Mouse (Mus musculus) forebrain, embryonic 16.5 days (tissue): Measurements from ENCODE around the gene Kcnv2. TPM values are rescaled to one million over a fixed set of nuclear protein-coding genes. Genes with fewer than 3 reads are reported as not detected.

ENCODE experiments used
- ATAC-seq: fragments of 200-750 bp; cut with Nextera tagmentation; 2 replicates; pipeline ENCODE4 v1.8.0; 2017; ENCODE audit warnings: mild to moderate bottlenecking, moderate library complexity
- H3K27ac ChIP-seq: fragments of 300-500 bp; sonication (generic); 2 replicates; pipeline ENCODE4 v1.5.1; 2014; ENCODE audit warnings: low read length, control low read depth
- H3K27me3 ChIP-seq: fragments of 300-500 bp; sonication (generic); replicated peaks from 2 replicates; pipeline ENCODE4 v1.6.1; 2014; ENCODE audit warnings: low read length; ENCODE audit not compliant: control insufficient read depth, insufficient read depth
- H3K36me3 ChIP-seq: fragments of 300-500 bp; sonication (generic); 2 replicates; pipeline ENCODE4 v1.6.1; 2014; ENCODE audit not compliant: control insufficient read depth, insufficient read depth
- H3K4me1 ChIP-seq: fragments of 300-500 bp; sonication (generic); replicated peaks from 2 replicates; pipeline ENCODE4 v1.6.1; 2014; ENCODE audit warnings: low read length; ENCODE audit not compliant: control insufficient read depth, insufficient read depth
- H3K4me2 ChIP-seq: fragments of 300-500 bp; sonication (generic); 2 replicates; pipeline ENCODE4 v1.6.1; 2014; ENCODE audit warnings: mild to moderate bottlenecking, low read length, control low read depth
- H3K4me3 ChIP-seq: fragments of 300-500 bp; sonication (generic); replicated peaks from 2 replicates; pipeline ENCODE4 v1.5.1; 2014; ENCODE audit warnings: mild to moderate bottlenecking, low read length, control low read depth
- H3K9ac ChIP-seq: fragments of 300-500 bp; sonication (generic); replicated peaks from 2 replicates; pipeline ENCODE4 v1.6.1; 2014; ENCODE audit warnings: low read depth, low read length, control low read depth
- H3K9me3 ChIP-seq: fragments of 300-500 bp; sonication (generic); 2 replicates; pipeline ENCODE4 v1.6.1; 2016; ENCODE audit warnings: low read length; ENCODE audit not compliant: control insufficient read depth
- WGBS: fragments of 180-500 bp; shearing (Covaris S2); extraction: QIAGEN DNeasy Blood & Tissue Kit; methylation state at CpG from one replicate; pipeline ENCODE4 v1.1.7; 2014; 5-methylcytosine and 5-hydroxymethylcytosine counted together
- polyA plus RNA-seq: library from polyadenylated mRNA; unstranded; fragments of >200 nt; fragmentation: Nextera tagmentation; extraction: Ambion mirVana; gene quantifications from 2 replicates; pipeline ENCODE4 v1.2.1, GENCODE M21; 2015

Kcnv2 gene
- polyA plus RNA-seq, 1 experiment from 2014 or later = not detected

GRCm38 (mm10) chr19:27351700-27352099 lies 29.3 kb downstream of the Kcnv2 start:
- Histone ChIP-seq H3K4me1 (0 out of 2 replicates have a peak, but pooled peaks cover 4% of the 10 kb centered on the region), H3K9me3 (no peaks in the 10 kb centered on the region), H3K27ac (no peak overlapping the region), H3K27me3 (no peaks in the 10 kb centered on the region), H3K36me3 (no peaks in the 10 kb centered on the region), H3K4me2 (no peak overlapping the region), H3K4me3 (no peak overlapping the region), H3K9ac (no peak overlapping the region)
- 43% methylated on average over 6 of the region's 6 CpGs for WGBS
- ATAC-seq = no peak

- no peak for ATAC-seq
- Histone ChIP-seq H3K27me3 (no peaks in the 10 kb centered on the region), H3K36me3 (no peaks in the 10 kb centered on the region), H3K9me3 (no peaks in the 10 kb centered on the region), H3K4me2 (no peak overlapping the region), H3K9ac (no peak overlapping the region), H3K4me3 (no peak overlapping the region), H3K4me1 (no peaks in the 10 kb centered on the region; the same call in 1 of the 2 replicates), H3K27ac (no peak overlapping the region)
These were observed 38.0 kb downstream of the Kcnv2 start for GRCm38 (mm10) chr19:27360381-27360780.

GRCm38 (mm10) chr19:27363891-27364290 lies 41.5 kb downstream of the Kcnv2 start:
- Histone ChIP-seq H3K9ac (no peak overlapping the region), H3K4me1 (no peaks in the 10 kb centered on the region; the same call in 1 of the 2 replicates), H3K27ac (no peak overlapping the region), H3K4me2 (peak overlapping the region; percentile 19), H3K9me3 (no peaks in the 10 kb centered on the region), H3K36me3 (no peaks in the 10 kb centered on the region), H3K4me3 (no peak overlapping the region), H3K27me3 (no peaks in the 10 kb centered on the region)
- WGBS = 33% methylated on average over 4 of the region's 4 CpGs
- ATAC-seq = no peak

GRCm38 (mm10) chr19:27364521-27364931 lies 42.1 kb downstream of the Kcnv2 start:
- Histone ChIP-seq H3K4me2 (peak overlapping the region; percentile 19), H3K36me3 (no peaks in the 10 kb centered on the region), H3K4me1 (no peaks in the 10 kb centered on the region; the same call in 1 of the 2 replicates), H3K27ac (no peak overlapping the region), H3K9ac (no peak overlapping the region), H3K9me3 (no peaks in the 10 kb centered on the region), H3K4me3 (no peak overlapping the region), H3K27me3 (no peaks in the 10 kb centered on the region)
- peak; percentile 55; the same call in 1 of the 2 replicates for ATAC-seq
- WGBS = 8% methylated on average over 8 of the region's 8 CpGs

- no peak overlapping the region for H3K9ac ChIP-seq
- H3K27ac ChIP-seq = no peak overlapping the region
- no peaks in the 10 kb centered on the region for H3K27me3 ChIP-seq
- no peaks in the 10 kb centered on the region for H3K36me3 ChIP-seq
- no peaks in the 10 kb centered on the region; the same call in 1 of the 2 replicates for H3K4me1 ChIP-seq
- H3K4me2 ChIP-seq = no peak overlapping the region
- ATAC-seq = no peak
- H3K4me3 ChIP-seq = no peak overlapping the region
- 82% methylated on average over 10 of the region's 10 CpGs for WGBS
- no peaks in the 10 kb centered on the region for H3K9me3 ChIP-seq
These were observed 43.8 kb downstream of the Kcnv2 start for GRCm38 (mm10) chr19:27366113-27366746.

GRCm38 (mm10) chr19:27369461-27370135 lies 47.2 kb downstream of the Kcnv2 start:
- Histone ChIP-seq H3K27me3 (no peaks in the 10 kb centered on the region), H3K4me2 (no peak overlapping the region), H3K9ac (no peak overlapping the region), H3K4me1 (no peaks in the 10 kb centered on the region; the same call in 1 of the 2 replicates), H3K4me3 (no peak overlapping the region), H3K9me3 (no peaks in the 10 kb centered on the region), H3K36me3 (no peaks in the 10 kb centered on the region), H3K27ac (no peak overlapping the region)
- no peak for ATAC-seq
- WGBS = 47% methylated on average over 3 of the region's 3 CpGs

- H3K9ac ChIP-seq = no peak overlapping the region
- 85% methylated on average over 2 of the region's 2 CpGs for WGBS
- no peak for ATAC-seq
These were observed 47.8 kb downstream of the Kcnv2 start for GRCm38 (mm10) chr19:27370174-27370573.

GRCm38 (mm10) chr19:27370784-27371183 lies 48.4 kb downstream of the Kcnv2 start:
- ATAC-seq = no peak
- 93% methylated on average over 2 of the region's 2 CpGs for WGBS

More at GRCm38 (mm10) chr19:27370174-27370573, 47.8 kb downstream of the Kcnv2 start:
- H3K27me3 ChIP-seq = no peaks in the 10 kb centered on the region
- H3K36me3 ChIP-seq = no peaks in the 10 kb centered on the region
- no peak overlapping the region for H3K4me3 ChIP-seq
- no peaks in the 10 kb centered on the region; the same call in 1 of the 2 replicates for H3K4me1 ChIP-seq
- no peak overlapping the region for H3K27ac ChIP-seq
- no peak overlapping the region for H3K4me2 ChIP-seq
- H3K9me3 ChIP-seq = no peaks in the 10 kb centered on the region

GRCm38 (mm10) chr19:27379712-27380401 lies 57.5 kb downstream of the Kcnv2 start:
- no peak overlapping the region for H3K27ac ChIP-seq
- H3K4me2 ChIP-seq = no peak overlapping the region
- no peaks in the 10 kb centered on the region for H3K36me3 ChIP-seq
- no peaks in the 10 kb centered on the region for H3K27me3 ChIP-seq
- WGBS = 83% methylated on average over 2 of the region's 2 CpGs
- ATAC-seq = no peak
- H3K4me1 ChIP-seq = no peaks in the 10 kb centered on the region
- no peak overlapping the region for H3K4me3 ChIP-seq
- H3K9ac ChIP-seq = no peak overlapping the region
- H3K9me3 ChIP-seq = 0 out of 2 replicates have a peak, but pooled peaks cover 3% of the 10 kb centered on the region

More at GRCm38 (mm10) chr19:27370784-27371183, 48.4 kb downstream of the Kcnv2 start:
- no peaks in the 10 kb centered on the region; the same call in 1 of the 2 replicates for H3K4me1 ChIP-seq
- no peaks in the 10 kb centered on the region for H3K9me3 ChIP-seq
- no peaks in the 10 kb centered on the region for H3K36me3 ChIP-seq
- H3K4me2 ChIP-seq = no peak overlapping the region
- no peaks in the 10 kb centered on the region for H3K27me3 ChIP-seq
- no peak overlapping the region for H3K9ac ChIP-seq
- H3K27ac ChIP-seq = no peak overlapping the region
- no peak overlapping the region for H3K4me3 ChIP-seq
